Mouse (Mus musculus) bone marrow macrophage, adult 2 months (primary cell): ENCODE data around the gene Plch1.

ENCODE experiments used
- CTCF ChIP-seq: IDR thresholded peaks from 2 replicates; pipeline ENCODE4 v1.5.1; 2012; ENCODE audit warnings: low read depth, mild to moderate bottlenecking, low read length, moderate library complexity
- POLR2A ChIP-seq: IDR thresholded peaks from 2 replicates; pipeline ENCODE4 v1.6.1; 2012; ENCODE audit warnings: mild to moderate bottlenecking, low read depth, low read length, borderline replicate concordance

- TF ChIP-seq POLR2A (no peak), CTCF (no peak)
Measured at GRCm38 (mm10) chr3:63941204-63941850, 42.1 kb upstream of the Plch1 start.
